Mouse (Mus musculus) macrophage (primary cell): ENCODE results near the gene Minar1. TPM values are rescaled to one million over a fixed set of nuclear protein-coding genes. Genes with fewer than 3 reads are reported as not detected.

Experiments used
- H3K27ac ChIP-seq: fragments of 350-480 bp; formaldehyde crosslinking; 2 replicates; pipeline ENCODE4 v1.9.0; 2021
- H3K36me3 ChIP-seq: fragments of 350-480 bp; formaldehyde crosslinking; 2 replicates; pipeline ENCODE4 v1.9.0; 2021; ENCODE audit errors: inconsistent target
- H3K4me3 ChIP-seq: fragments of 350-480 bp; formaldehyde crosslinking; 2 replicates; pipeline ENCODE4 v1.9.0; 2021; ENCODE audit errors: inconsistent target
- H3K79me2 ChIP-seq: fragments of 350-480 bp; formaldehyde crosslinking; 2 replicates; pipeline ENCODE4 v1.9.0; 2021; ENCODE audit errors: inconsistent target
- WGBS: methylation state at CpG from one replicate; pipeline ENCODE4 v1.1.7; 2026; ENCODE audit warnings: inconsistent platforms; ENCODE audit not compliant: missing documents; 5-methylcytosine and 5-hydroxymethylcytosine counted together
- polyA plus RNA-seq: library from polyadenylated mRNA; stranded (reverse); fragments of 250-400 nt; gene quantifications from 3 replicates; pipeline ENCODE4 v1.2.4, GENCODE M21; 2018; ENCODE audit warnings: inconsistent platforms
- total RNA-seq, 78 experiments: library from RNA; depleted of rRNA; stranded (reverse); fragments of 250-400 nt; gene quantifications; 1 replicate in 9 of 78; 2 replicates in 24 of 78; 3 replicates in 43 of 78; 4 replicates in 2 of 78; pipeline ENCODE4 v1.2.4; 2018; ENCODE audit warnings: inconsistent platforms in 56 of 78

Gene Minar1
- total RNA-seq (2018; cell fraction: chromatin; rRNA removed): under 1 TPM in 1 of 26 experiments, not detected in 25; 0.12 TPM
- under 1 TPM in 5 of 26 experiments, not detected in 21; under 0.01 to 0.04 (median 0.03) TPM for total RNA-seq (2018; cell fraction: cytosol; rRNA removed)
- under 1 TPM in 3 of 26 experiments, not detected in 23; 0.06 to 0.20 (median 0.08) TPM for total RNA-seq (2018; cell fraction: nucleus; rRNA removed)
- polyA plus RNA-seq: 0.02 TPM in 1 of 3 replicates, not detected in the others

DNA sequence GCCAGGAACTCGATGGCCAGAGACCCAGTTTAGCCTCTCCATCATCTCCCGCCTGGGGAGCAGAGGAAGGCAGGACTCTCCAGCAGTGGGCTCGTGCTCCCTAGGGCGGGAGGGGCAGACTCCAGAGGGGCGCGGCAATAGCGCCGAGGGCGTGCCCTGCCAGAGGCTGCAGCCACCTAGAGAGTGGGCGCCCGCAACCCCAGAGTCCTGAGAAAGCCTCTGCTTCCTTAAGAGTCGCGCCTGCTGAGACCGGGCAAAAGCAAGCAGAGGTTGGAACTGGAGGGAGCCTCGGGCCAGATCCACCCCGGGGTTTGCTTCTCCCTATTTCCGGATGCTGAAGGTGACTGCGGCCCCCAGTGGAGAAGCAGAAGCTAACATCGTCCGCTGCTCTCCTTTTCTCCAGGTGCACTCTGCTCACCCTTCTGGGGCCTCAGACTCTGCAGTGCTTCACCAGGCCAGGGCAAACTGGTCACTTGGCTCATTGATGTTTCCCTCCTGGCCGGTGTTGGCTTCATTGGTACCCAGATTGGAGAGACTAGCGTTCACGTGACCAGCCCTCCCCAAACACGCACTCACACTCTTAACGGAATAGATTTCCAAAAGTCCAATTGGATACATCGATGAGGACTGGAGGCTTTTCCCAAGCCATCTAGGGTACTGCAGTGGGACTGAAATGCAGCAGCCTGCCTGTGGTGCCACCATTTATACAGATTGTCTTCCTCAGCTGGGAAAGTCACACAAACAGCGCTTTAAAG is at the start of gene Minar1:
TSS of gene Minar1 (minus strand) at position 120 of the 755 bp plus-strand sequence.
- 3% methylated on average over 26 of the region's 27 CpGs for WGBS
- Histone ChIP-seq H3K4me3 (no peak within 1 kb of the TSS), H3K27ac (no peak within 1 kb of the TSS), H3K79me2 (no peaks in the 10 kb centered on the region), H3K36me3 (no peaks in the 10 kb centered on the region)

DNA sequence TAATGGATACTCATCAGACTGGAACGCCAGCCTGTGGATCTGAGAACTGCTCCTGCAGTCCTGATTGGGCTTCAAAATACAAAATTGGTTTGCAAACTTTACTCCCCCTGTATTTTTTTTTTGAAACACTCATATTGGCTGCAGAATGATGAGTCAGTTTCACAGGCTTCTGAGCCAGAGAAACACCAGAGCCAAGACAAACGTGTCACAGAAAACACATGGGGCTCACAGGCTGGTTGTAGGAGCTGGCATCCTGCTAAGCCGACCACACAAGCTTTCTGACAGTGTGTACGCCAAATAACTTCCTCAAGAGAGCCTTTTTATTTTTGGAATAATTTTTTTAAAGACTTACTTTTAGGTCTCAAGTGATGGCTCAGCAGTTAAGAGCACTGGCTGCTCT is 47.0 kb upstream of the Minar1 start:
- Histone ChIP-seq H3K27ac (no peak overlapping the region), H3K36me3 (no peaks in the 10 kb centered on the region), H3K4me3 (no peak overlapping the region), H3K79me2 (no peaks in the 10 kb centered on the region)
- WGBS: 48% methylated on average over 4 of the region's 4 CpGs

DNA sequence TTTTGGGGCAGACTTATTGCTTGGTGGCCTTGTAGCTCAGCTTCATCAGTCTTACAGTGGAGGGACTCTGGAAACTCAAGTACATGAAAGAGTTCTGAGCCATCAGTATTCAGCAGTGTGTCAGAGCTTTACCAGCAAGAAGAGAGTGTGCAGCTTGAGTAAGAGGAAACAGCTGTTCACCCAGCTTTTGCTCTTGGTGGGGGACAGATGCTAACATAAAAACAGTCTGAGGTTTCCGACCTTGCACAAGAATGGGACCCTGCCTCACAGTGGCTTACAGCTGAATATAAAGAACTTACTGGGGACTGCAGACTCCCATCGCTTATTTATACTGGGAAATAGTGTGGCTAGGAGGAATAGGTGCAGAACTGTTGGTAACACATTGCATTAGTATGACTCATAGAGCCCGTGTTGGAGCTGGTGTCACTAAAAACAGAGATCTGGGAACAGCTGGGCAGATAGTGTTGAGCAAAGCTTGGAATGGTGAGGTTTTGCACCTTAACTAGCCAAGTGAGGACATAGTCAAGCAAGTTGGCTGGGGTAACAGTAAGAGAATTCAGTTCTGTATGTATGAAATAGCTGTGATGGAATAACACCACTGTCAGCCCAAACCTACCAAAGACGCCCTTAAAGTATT is 44.5 kb upstream of the Minar1 start:
- H3K27ac ChIP-seq: no peak overlapping the region
- no peaks in the 10 kb centered on the region for H3K79me2 ChIP-seq
- no peaks in the 10 kb centered on the region for H3K36me3 ChIP-seq
- 27% methylated on average over 4 of the region's 4 CpGs for WGBS
- H3K4me3 ChIP-seq: no peak overlapping the region

DNA sequence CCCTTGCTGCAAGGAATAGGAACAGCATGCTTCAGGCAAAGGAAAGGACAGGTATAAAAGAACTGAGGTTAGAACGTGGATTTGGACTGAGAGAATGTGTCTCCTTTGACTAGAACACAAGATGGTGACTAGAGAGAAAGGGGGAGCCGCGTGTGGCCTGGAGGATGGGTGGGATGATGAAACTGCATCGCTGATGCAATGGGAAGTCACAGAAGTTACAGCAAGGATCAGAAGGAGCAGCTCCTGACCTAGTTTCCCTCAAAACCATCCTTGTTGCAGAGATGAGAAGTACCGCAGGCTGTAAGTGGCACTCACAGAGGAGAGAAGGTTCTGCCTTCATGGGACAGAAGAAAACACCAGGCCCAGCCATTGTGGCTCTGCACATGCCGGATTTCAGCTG is 28.0 kb upstream of the Minar1 start:
- Histone ChIP-seq H3K27ac (no peak overlapping the region), H3K4me3 (no peak overlapping the region), H3K36me3 (no peaks in the 10 kb centered on the region), H3K79me2 (no peaks in the 10 kb centered on the region)
- 40% methylated on average over 6 of the region's 6 CpGs for WGBS

DNA sequence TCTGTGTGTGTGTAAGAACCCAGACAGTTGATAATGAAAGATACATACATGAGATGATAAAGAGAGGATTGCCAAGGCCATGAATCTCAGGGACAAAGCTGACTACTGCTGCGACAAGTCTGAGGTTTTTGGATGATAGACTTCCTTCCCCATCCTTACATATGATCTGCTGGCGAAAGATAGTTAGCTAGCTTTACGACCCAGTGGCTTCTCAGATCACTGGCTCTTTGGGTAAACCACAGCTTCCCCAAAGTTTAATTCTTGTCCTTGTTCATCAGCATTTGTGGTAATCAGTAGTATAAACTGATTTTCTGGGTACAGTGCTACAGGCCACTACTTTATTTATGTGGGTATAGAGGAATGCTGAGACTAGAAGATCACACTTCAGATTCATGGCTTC is 14.5 kb upstream of the Minar1 start:
- Histone ChIP-seq H3K27ac (no peak overlapping the region), H3K79me2 (no peaks in the 10 kb centered on the region), H3K36me3 (no peaks in the 10 kb centered on the region), H3K4me3 (no peak overlapping the region)
- WGBS: 0% methylated on average over 3 of the region's 3 CpGs

DNA sequence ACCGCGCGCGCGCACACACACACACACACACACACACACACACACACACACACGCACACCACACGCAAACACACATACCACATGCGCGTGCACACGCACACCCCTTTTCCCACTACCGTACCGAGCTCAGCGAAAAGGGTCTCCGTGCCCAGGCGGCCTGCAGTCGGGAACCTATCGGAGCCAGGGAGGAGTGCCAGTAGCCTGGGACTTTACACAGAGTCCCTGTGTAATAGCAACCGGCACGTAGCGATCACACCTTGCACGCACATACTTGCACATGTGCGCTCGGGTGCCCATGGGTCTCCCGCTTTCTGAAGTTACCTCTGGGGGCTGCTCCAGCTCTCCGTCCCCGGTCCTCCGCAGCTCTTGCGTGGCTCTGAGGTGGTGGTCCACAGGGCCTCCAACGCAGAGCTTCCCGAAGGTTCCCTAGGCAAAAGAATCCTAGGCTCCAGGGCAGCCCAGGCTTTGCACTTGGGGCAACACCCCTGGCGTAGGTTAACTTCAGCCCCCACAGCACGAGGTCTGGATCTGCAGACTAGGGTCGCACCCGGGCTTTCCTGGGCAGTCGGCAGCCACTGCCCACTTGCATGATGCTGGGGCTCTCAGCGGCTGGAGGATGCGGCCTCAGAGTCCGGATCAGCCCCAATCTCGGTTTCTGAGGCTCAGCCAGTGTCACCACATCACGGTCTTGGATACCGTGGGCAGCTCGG is 474 bp downstream of the Minar1 start:
- Histone ChIP-seq H3K79me2 (no peaks in the 10 kb centered on the region), H3K36me3 (no peaks in the 10 kb centered on the region), H3K4me3 (no peak overlapping the region), H3K27ac (no peak overlapping the region)
- WGBS: 5% methylated on average over 40 of the region's 42 CpGs

DNA sequence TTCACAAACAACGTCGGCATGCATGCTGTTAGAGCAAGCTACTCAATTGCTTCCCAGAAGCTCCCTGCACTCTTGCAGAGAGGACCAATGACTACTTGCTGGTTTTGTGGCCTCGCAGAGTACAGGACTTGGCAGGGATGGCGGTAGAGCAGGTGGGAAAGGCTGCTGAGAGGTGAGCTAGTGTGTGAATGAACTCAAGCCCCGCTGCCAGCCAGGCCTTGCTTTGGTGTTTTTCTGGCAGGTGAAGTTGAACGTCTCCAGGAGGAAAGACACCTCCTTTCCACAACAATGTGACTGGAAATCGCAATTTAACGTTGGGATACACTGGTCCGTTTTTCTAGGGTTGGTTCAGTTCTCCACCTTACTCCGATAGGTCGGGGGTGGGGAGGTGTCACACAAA is 1.2 kb downstream of the Minar1 start:
- no peaks in the 10 kb centered on the region for H3K36me3 ChIP-seq
- no peak overlapping the region for H3K27ac ChIP-seq
- H3K4me3 ChIP-seq: no peak overlapping the region
- no peaks in the 10 kb centered on the region for H3K79me2 ChIP-seq
- WGBS: 8% methylated on average over 11 of the region's 11 CpGs

DNA sequence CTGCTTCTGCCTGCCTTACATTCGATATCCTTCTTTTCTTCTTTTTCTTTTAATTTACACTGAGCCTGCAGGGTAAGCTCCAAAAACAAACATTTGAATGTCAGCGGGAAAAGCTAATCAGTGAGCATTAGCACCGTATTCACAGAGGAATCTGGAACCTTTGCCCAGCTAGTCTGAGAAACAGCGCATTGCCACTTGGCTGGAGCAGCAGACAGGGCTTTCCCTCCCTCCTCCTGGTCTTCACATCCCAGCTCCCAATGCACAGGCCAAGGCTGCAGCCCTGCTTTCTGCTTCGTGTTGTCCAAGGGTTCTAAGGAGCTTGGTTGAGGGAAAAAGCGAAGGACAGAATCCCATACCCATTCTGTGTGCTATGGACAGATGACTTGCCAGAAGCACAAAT is 2.6 kb downstream of the Minar1 start:
- Histone ChIP-seq H3K4me3 (no peak overlapping the region), H3K79me2 (no peaks in the 10 kb centered on the region), H3K36me3 (no peaks in the 10 kb centered on the region), H3K27ac (no peak overlapping the region)
- WGBS: 43% methylated on average over 6 of the region's 6 CpGs

DNA sequence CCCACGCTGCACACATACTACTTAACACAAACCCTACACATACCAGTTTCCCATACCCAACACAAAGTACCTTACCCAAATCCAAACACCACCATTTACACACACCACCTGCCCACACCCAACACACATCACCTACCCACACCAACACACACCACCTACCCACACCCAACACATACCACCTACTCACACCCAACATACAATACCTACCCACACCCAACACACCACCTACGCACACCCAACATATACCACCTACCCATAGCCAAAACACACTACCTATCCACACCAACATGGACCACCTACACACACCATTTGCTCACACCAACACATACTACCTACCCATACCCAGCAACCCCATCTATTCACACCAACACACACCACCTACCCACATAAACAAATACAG is 6.0 kb downstream of the Minar1 start:
- 100% methylated on average over 2 of the region's 2 CpGs for WGBS
- no peaks in the 10 kb centered on the region for H3K79me2 ChIP-seq
- no peaks in the 10 kb centered on the region for H3K36me3 ChIP-seq
- H3K4me3 ChIP-seq: no peak overlapping the region
- no peak overlapping the region for H3K27ac ChIP-seq

DNA sequence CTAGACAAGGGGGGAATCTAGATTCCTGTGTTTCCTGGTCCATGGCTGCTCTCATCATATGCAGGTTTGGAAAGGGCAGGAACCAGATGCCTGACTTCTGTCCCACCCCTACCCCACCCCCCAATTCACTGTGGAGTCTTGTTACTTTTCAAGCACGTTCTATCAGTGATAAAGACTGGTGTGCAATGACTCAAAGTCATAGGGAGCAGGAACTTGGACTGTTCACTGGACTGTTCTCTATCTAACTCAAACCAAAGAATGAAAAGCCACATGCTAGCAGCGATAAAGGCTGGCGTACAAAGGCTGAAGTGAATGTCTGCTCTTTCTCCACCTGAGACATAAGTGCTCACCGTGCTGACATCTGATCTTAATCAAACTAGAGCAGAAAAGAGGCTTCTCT is 12.3 kb downstream of the Minar1 start:
- Histone ChIP-seq H3K4me3 (no peak overlapping the region), H3K27ac (no peak overlapping the region), H3K36me3 (no peaks in the 10 kb centered on the region), H3K79me2 (no peaks in the 10 kb centered on the region)
- 74% methylated on average over 4 of the region's 4 CpGs for WGBS

DNA sequence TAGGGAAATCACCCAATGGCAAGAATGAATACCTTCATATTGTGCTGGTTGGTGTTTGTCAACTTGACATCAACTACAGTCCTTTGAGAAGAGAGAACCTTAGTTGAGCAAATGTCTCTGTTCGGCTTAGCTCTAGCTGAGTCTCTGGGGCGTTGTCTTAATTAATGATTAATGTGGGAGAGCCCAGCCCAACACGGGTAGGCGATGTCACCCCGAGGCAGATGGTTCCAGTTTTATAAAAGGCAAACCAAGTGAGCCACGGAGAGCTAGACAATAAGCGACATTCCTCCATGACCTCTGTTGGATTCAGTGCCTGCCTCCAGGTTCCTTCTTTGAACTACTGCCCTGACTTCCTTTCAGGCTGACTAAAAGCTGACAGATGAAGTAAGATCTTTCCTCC is 15.6 kb downstream of the Minar1 start:
- WGBS: 94% methylated on average over 5 of the region's 7 CpGs
- no peaks in the 10 kb centered on the region for H3K36me3 ChIP-seq
- H3K27ac ChIP-seq: no peak overlapping the region
- H3K4me3 ChIP-seq: no peak overlapping the region
- H3K79me2 ChIP-seq: no peaks in the 10 kb centered on the region

DNA sequence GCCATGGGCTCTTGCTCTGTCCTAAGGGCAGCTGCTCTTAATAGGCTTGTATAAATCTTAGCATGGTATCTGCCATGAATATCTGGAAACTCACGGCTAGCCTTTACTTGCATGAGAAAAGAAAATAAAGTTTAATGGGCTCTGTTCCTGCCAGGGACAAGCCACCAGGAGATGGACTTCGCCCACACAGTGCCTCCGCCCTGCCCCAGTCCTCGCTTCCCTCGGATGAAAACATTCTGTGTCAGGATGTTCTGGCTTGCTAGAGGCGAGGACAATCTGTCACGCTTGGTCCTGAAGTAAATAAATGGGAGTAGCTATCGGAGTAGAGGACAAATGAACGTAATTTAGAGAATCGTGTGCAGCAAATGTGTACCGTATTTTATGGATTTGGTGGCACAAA is 16.7 kb downstream of the Minar1 start:
- H3K79me2 ChIP-seq: no peaks in the 10 kb centered on the region
- no peak overlapping the region for H3K4me3 ChIP-seq
- WGBS: 90% methylated on average over 11 of the region's 11 CpGs
- H3K36me3 ChIP-seq: no peaks in the 10 kb centered on the region
- no peak overlapping the region for H3K27ac ChIP-seq

DNA sequence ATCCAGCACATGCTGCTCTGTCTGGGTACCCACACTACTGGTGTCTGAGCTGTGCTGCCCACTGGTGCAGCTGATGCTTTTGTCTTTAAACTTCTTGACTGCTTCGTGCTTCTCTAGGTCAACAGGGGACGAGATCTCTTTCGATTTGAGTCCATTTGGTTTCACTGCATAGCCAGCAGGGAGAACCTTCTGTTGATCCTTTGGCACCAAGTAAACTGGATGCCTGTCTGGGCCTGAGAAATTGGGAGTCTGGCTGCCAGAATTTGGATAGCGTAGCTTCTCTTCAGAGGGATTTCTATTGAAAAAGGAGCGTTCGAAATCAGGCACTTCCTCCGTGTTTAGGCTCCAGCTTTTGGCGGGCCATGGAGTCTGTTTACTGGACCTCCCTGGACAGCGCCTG is 21.0 kb downstream of the Minar1 start:
- Histone ChIP-seq H3K79me2 (no peaks in the 10 kb centered on the region), H3K36me3 (no peaks in the 10 kb centered on the region), H3K27ac (no peak overlapping the region), H3K4me3 (no peak overlapping the region)
- 93% methylated on average over 9 of the region's 9 CpGs for WGBS

DNA sequence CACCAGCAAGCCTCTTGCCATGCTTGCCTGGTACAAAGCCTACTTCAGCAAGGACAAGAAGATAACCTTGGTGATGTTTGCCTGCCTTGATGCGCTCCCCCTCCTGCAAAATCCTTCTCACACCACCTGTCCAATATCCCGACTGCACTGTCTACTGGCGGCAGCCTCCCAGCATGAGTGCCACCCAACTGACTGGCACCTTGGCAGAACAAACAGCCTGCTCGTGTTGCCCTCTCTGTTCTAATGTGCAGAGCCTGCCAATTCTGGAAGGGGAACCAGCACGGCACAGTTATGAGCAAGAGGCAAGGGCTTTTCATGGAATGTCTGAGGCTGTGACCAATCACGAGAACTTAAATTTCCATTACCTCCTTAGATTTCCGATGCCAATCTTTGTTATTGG is 22.2 kb downstream of the Minar1 start:
- 89% methylated on average over 7 of the region's 7 CpGs for WGBS
- Histone ChIP-seq H3K79me2 (no peaks in the 10 kb centered on the region), H3K27ac (no peak overlapping the region), H3K4me3 (no peak overlapping the region), H3K36me3 (no peaks in the 10 kb centered on the region)

DNA sequence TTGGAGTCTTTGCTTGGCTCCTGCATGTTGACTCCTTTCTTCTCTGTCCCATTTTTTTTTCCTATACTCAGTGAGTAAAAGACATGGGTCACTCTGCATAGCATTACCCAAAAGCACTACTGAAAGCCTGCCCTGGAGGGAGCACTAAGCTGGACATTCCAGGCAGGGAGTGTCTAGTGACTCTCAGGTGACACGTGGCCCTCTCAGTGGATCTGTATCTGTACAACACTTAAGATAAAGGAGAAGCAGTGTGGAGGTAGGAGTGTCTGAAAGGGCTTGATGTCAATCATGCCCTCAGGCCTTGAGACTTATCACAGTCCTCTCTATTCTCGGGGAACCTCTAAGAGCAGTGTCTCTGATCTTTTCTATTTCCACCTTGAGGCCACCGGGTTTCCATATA is 25.9 kb downstream of the Minar1 start:
- Histone ChIP-seq H3K4me3 (no peak overlapping the region), H3K36me3 (no peaks in the 10 kb centered on the region), H3K79me2 (no peaks in the 10 kb centered on the region), H3K27ac (no peak overlapping the region)
- WGBS: 80% methylated on average over 3 of the region's 3 CpGs
